28 mouse cellular contexts compared by ENCODE assay signal in genomic region chr5:135113782-135114181, GRCm38 (mm10). TPM values are rescaled to one million over a fixed set of nuclear protein-coding genes. Genes with fewer than 3 reads are reported as not detected.
A peak's percentile ranks its signal among the peaks of the same experiment; 100 is the strongest.
DNase-seq lines count a peak whose midpoint lies in the region; ATAC-seq lines count a peak whose summit lies in the region.
"Had no signal": no experiment of that assay in that cellular context is flagged by ENCODE, and none has a peak within 500 bp of the region (broad histone marks: within the 10 kb centered on the region; RNA-seq: fewer than 3 reads in every experiment).

No protein-coding gene starts in this region.

- no peaks in the 10 kb centered on the region for H3K9me3 ChIP-seq in midbrain, embryonic 11.5 days (ENCODE audit: control insufficient read depth, low read length)
- H3K9me3 ChIP-seq: embryonic facial prominence, embryonic 12.5 days; embryonic facial prominence, embryonic 15.5 days; G1E; heart, embryonic 10.5 days; heart, embryonic 13.5 days; hindbrain, embryonic 15.5 days had no signal

- no peak overlapping the region for H3K9ac ChIP-seq in midbrain, embryonic 11.5 days (ENCODE audit: low read length)
- H3K9ac ChIP-seq: embryonic facial prominence, embryonic 12.5 days; embryonic facial prominence, embryonic 15.5 days; forebrain, postnatal 0 days; heart, embryonic 13.5 days; hindbrain, embryonic 15.5 days had no signal

- peaks cover 7% of the 10 kb centered on the region for H3K27me3 ChIP-seq in midbrain, embryonic 11.5 days (ENCODE audit: control insufficient read depth, insufficient read depth, low read length)
- H3K27me3 ChIP-seq: Patski had no signal

- 86% methylated on average over 12 of the region's 12 CpGs for WGBS in midbrain, embryonic 11.5 days

- H3K4me3 ChIP-seq in midbrain, embryonic 11.5 days (ENCODE audit: low read depth, low read length): no peak overlapping the region
- H3K4me3 ChIP-seq: embryonic facial prominence, embryonic 12.5 days; embryonic facial prominence, embryonic 15.5 days; heart, adult 2 months; heart, embryonic 10.5 days; heart, embryonic 13.5 days; hindbrain, embryonic 15.5 days had no signal

- ATAC-seq in midbrain, embryonic 11.5 days (ENCODE audit: low FRiP score): no peak
- ATAC-seq: activated CD4-positive, CD25-positive, alpha-beta regulatory T cell, adult 4 months; forebrain, embryonic 14.5 days; forebrain, postnatal 0 days; Patski had no signal

- H3K36me3 ChIP-seq in midbrain, embryonic 11.5 days (ENCODE audit: control insufficient read depth, insufficient read depth, low read length): no peaks in the 10 kb centered on the region
- H3K36me3 ChIP-seq: embryonic facial prominence, embryonic 12.5 days; embryonic facial prominence, embryonic 15.5 days; G1E; heart, embryonic 10.5 days; heart, embryonic 13.5 days; hindbrain, embryonic 15.5 days had no signal

- no peak overlapping the region for H3K4me2 ChIP-seq in midbrain, embryonic 11.5 days
- H3K4me2 ChIP-seq: embryonic facial prominence, embryonic 12.5 days; embryonic facial prominence, embryonic 15.5 days; heart, embryonic 13.5 days; hindbrain, embryonic 15.5 days had no signal

- no peak overlapping the region for H3K27ac ChIP-seq in midbrain, embryonic 11.5 days (ENCODE audit: low read depth, low read length)
- H3K27ac ChIP-seq: embryonic facial prominence, embryonic 12.5 days; embryonic facial prominence, embryonic 15.5 days; heart, adult 2 months; heart, embryonic 10.5 days; heart, embryonic 13.5 days; hindbrain, embryonic 15.5 days had no signal

- H3K4me1 ChIP-seq in midbrain, embryonic 11.5 days (ENCODE audit: control insufficient read depth, insufficient read depth, low read length): no peaks in the 10 kb centered on the region
- H3K4me1 ChIP-seq: embryonic facial prominence, embryonic 12.5 days; hindbrain, embryonic 15.5 days had no signal

- DNase-seq in kidney, adult 11 months: peak; percentile 68
- no peak for DNase-seq in kidney, postnatal 4 days
- peak; percentile 65 to 72 for DNase-seq in kidney, adult 8-10 months
- DNase-seq in kidney, postnatal 10 days: no peak
- DNase-seq in ZHBTc4 (ENCODE audit: low read depth, low spot score): peak; percentile 29
- DNase-seq in kidney, postnatal 14 days: peak; percentile 20
- no peak for DNase-seq in midbrain, embryonic 11.5 days (ENCODE audit: low spot score, missing footprints)
- DNase-seq in T-cell, adult 2 months (ENCODE audit: low spot score): no peak
- DNase-seq: adrenal gland, adult 8-10 months; adrenal gland, postnatal 25 days; B cell, adult 2 months; cerebellum, adult 18-20 months; cerebellum, adult 9-10 months; cerebellum, postnatal 25 days; forebrain, postnatal 0 days; gastrocnemius, postnatal 36 days; heart, adult 2 months; heart, postnatal 14 days; heart, postnatal 4 days had no signal

RNA-seq across cellular contexts. Expression of gene Mlxipl, which starts 24.1 kb away (rescaled TPM):
- 1.2 and 2.1 TPM in 2 replicates for polyA plus RNA-seq in midbrain, embryonic 11.5 days (2014; fragmentation: Nextera tagmentation; extraction: Ambion mirVana)
- polyA plus RNA-seq: activated CD4-positive, CD25-positive, alpha-beta regulatory T cell, adult 4 months; G1E had no signal

RNA-seq across cellular contexts. Expression of gene Tbl2, which starts 35.7 kb away (rescaled TPM):
- polyA plus RNA-seq in midbrain, embryonic 11.5 days (2014; fragmentation: Nextera tagmentation; extraction: Ambion mirVana): 20.1 and 21.2 TPM in 2 replicates

RNA-seq across cellular contexts. Expression of gene Vps37d, which starts 35.7 kb away (rescaled TPM):
- polyA plus RNA-seq in midbrain, embryonic 11.5 days (2014; fragmentation: Nextera tagmentation; extraction: Ambion mirVana): 6.8 and 9.6 TPM in 2 replicates
- polyA plus RNA-seq: activated CD4-positive, CD25-positive, alpha-beta regulatory T cell, adult 4 months had no signal

RNA-seq across cellular contexts. Expression of gene Bud23, which starts 49.0 kb away (rescaled TPM):
- polyA plus RNA-seq in midbrain, embryonic 11.5 days (2014; fragmentation: Nextera tagmentation; extraction: Ambion mirVana): 105 and 116 TPM in 2 replicates

RNA-seq across cellular contexts. Expression of gene Dnajc30, which starts 49.8 kb away (rescaled TPM):
- polyA plus RNA-seq in midbrain, embryonic 11.5 days (2014; fragmentation: Nextera tagmentation; extraction: Ambion mirVana): 30.0 and 30.2 TPM in 2 replicates

Comparison
In these comparisons a context has a peak if more than half of its experiments do, and no peak if none do; other contexts are left out.
1. DNase-seq: peak in kidney, adult 11 months (single experiment), kidney, adult 8-10 months (2 of 2), ZHBTc4 (single experiment) and kidney, postnatal 14 days (single experiment); none in kidney, postnatal 4 days (0 of 2), kidney, postnatal 10 days (single experiment), midbrain, embryonic 11.5 days (single experiment) and T-cell, adult 2 months (single experiment).